Mouse (Mus musculus) gastrocnemius, adult 8-10 months (tissue): ENCODE measurements around the gene Nkain1. TPM values are rescaled to one million over a fixed set of nuclear protein-coding genes. Genes with fewer than 3 reads are reported as not detected.

ENCODE experiments used
- DNase-seq, 2 experiments: peaks; one replicate each; pipeline ENCODE4 v3.0.0; 2022; ENCODE audit warnings: low spot score in 2 of 2
- total RNA-seq, 4 experiments: library from RNA; stranded (reverse); gene quantifications; 2 replicates each; pipeline ENCODE4 v1.2.4; 2022

The Nkain1 gene
- total RNA-seq, 4 experiments from 2014 or later = 14.8 to 37.2 (median 25.9) TPM

DNA sequence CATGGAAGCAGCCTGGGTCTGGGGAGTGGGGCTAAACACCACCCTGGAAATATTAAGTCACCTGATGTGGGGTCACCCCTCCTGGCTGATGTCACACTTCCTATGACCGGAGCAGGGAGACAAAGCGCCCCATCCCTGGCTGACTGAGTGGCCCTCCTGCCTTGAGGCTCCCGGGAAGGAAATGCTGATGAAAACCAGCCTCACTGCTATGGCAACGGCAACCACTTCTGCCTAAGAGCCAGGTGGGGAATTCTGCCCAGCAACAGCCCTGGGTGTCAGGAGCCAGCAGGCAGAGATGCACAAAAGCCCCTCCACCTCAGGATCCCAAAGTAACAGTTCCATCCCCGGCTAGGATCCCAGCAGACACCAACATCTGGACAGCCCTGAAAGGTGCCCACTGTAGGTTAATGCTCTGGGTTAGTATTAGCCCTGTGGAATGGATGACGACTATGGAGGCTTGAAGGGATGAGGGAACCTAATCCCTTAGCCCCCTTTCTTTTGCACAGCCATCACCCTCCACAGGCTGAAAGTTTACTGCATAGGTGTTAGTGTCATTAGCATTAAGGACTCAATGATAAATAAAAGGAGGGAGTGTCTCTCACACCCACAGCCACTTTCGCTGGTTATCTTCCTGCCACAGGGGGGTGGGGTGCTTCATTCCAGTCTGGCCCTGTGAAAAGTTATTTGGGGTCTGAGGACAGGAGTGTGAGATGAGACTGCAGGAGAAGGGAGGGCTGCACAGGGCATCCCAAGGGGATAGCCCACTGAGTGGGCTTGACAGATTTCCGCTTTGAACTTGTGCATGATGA is 21.5 kb downstream of the Nkain1 start:
- DNase-seq = no peak

DNA sequence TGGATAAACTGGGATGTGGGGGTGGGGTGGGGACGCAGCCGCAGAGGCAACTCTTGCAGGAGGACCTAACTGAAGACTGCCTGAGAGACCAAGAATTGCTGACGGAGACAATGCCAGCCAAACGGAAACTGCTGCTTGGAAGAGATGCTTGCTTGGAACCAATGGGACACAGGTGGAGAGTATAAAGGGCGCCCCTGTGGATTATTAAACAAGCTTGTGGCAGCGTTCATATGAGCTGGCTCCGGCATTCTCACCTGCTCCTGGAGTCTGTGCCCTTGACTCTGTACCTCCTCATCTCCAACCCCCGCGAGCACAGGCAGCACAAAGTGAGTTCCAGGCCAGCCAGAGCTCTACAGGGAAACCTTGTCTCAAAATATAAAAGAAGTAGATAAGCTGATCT is 23.5 kb downstream of the Nkain1 start:
- DNase-seq = no peak

GRCm38 (mm10) chr4:130549189-130549588 is 24.8 kb downstream of the Nkain1 start:
- DNase-seq = no peak

- DNase-seq = no peak
These were observed 27.0 kb downstream of the Nkain1 start for GRCm38 (mm10) chr4:130546798-130547562.

GRCm38 (mm10) chr4:130544392-130544791 is 29.6 kb downstream of the Nkain1 start:
- no peak for DNase-seq

- DNase-seq = no peak
These were observed 30.9 kb downstream of the Nkain1 start for GRCm38 (mm10) chr4:130543121-130543520.

- DNase-seq = no peak
These were observed 33.1 kb downstream of the Nkain1 start for GRCm38 (mm10) chr4:130540831-130541230.

DNA sequence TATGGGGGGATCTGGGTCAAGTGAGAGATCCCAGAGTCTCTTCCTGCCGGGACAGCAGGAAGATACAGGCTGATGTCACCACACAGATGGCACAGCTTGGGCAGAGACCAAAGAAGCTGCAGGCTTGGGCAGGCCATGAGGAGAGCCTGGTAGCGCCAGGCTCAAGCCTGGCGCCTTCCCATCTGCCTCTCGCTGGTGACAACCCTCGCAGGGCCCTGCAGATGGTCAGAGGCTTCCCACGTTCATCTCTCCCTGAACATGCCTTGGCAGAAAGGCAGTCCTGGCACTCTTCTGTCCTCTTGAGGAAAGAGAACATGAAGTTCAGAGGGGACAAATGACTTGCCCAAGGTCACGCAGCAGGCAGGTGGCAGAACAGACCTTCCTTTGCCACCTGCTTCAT is 34.3 kb downstream of the Nkain1 start:
- no peak for DNase-seq

DNA sequence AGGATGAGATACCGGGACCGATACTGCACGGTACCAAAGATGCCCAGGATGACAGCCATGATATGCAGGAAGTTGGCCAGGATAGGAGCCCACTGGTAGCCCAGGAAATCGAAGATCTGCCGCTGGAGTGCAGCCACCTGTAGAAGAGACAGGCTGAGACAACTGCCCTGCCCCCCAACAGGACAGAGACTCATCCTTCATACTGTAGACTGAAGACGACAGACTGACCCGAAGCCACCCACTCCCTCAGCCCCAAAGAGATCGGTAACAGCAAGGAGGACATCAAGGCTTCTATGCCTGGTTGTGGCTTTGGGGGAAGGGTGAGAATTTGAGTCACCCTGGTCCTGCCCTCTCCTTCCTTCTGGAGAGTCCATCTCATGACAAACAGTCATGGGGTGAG is 34.9 kb downstream of the Nkain1 start:
- no peak for DNase-seq

DNA sequence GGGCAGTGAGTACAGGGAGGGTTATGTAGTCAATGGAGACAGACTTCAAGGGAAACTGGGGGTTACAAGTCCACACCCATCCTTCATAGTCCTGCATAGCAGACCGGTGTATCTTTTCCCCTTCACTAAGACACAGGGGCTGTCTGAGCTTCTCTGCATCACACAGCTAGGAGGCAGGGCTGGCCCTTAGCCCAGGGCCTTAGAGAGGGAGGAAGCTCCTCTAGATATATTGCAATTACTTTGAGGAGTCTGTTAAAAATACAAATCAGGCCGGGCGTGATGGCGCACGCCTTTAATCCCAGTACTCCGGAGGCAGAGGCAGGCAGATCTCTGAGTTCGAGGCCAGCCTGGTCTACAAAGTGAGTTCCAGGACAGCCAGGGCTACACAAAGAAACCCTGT is 36.6 kb downstream of the Nkain1 start:
- DNase-seq = no peak

GRCm38 (mm10) chr4:130535789-130536188 is 38.2 kb downstream of the Nkain1 start:
- DNase-seq = no peak

GRCm38 (mm10) chr4:130533975-130534374 is 40.0 kb downstream of the Nkain1 start:
- peak; percentile 80 to 84 for DNase-seq

DNA sequence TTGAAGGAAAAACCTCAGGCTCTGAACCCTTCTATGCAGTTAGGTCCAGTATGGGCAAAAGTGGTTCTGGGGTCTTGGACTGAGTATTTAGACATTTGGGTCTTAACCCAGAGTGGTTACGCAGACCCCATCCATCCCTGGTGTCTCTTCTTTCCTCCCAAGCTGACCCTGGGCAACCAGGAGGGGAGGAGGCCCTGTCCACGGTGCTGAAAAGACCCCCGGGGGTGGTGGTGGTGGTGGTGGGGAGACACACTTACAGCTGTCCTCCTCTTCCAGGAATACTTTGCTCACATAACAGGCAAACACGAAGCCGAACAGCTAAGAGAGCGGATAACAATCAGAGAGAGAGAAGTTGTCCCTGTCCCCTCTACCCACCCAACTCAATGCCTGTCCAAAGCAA is 41.6 kb downstream of the Nkain1 start:
- DNase-seq = no peak

- DNase-seq = peak; percentile 33 to 58
These were observed 42.2 kb downstream of the Nkain1 start for GRCm38 (mm10) chr4:130531645-130532280.

- DNase-seq = no peak
These were observed 46.2 kb downstream of the Nkain1 start for GRCm38 (mm10) chr4:130527804-130528203.

- no peak for DNase-seq
These were observed 48.9 kb downstream of the Nkain1 start for GRCm38 (mm10) chr4:130525041-130525440.

DNA sequence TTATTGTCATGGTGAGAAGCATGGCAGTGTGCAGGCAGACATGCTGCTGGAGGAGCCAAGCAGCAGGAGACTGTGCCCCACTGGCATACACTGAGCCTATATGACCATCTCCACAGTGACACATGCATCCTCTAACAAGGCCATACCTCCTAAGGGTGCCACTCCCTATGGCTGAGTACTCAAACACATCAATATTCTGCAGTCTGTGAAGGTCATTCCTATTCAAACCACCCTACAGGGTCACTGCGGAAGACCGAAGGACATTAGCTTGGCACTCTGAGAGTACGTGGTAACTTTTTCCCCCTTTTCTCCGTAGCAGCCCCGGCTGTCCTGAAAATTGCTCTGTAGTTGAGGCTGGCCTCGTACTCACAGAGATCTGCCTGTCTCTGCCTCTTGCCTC is 52.5 kb downstream of the Nkain1 start:
- DNase-seq = no peak

DNA sequence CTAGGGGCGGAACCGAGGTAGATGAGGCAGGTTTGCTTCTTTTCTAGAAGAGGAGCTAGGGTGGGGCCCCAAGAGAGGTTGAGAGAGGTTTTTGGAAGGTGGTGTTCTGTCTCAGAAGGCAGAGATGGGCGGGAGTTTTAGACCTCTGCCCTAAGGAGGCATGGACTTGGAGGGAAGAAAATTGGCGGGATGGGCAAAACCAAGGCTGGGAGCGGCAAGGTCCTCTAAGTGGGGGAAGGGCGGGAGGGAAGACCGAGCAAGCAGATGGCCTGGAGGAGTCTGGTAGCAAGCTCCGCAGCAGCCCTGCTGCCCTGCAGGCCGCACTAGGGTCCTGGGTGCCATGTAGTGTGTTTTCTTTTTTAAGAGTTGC is 53.5 kb downstream of the Nkain1 start:
- DNase-seq = no peak

- peak; percentile 85 to 86 for DNase-seq
These were observed 54.1 kb downstream of the Nkain1 start for GRCm38 (mm10) chr4:130519567-130520481.

GRCm38 (mm10) chr4:130516490-130516889 is 57.5 kb downstream of the Nkain1 start:
- no peak for DNase-seq
